Mouse (Mus musculus) kidney, adult 11 months (tissue): ENCODE data around the gene Tnfsfm13.

ENCODE experiments used
- DNase-seq: peaks from one replicate; pipeline ENCODE4 v3.0.0; 2022

Tnfsfm13 gene

DNA sequence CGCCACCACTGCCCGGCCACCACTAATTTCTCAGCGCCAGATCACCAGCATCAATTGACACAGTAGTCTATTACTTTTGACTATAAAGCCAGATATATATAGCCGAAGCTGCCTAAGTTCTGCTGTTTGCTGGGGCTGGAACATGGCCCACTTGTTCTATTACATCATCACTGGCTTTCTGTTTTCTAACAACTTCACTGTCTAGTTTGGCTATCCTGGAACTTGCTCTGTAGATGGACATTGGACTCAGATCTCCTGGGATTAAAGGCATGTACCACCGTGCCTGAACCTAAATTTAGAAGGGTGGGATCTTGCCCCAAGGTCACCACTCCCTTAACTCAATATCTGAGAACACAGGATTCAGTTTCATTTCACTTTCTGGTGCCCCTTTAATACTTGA is 50.0 kb downstream of the Tnfsfm13 start:
- no peak for DNase-seq

DNA sequence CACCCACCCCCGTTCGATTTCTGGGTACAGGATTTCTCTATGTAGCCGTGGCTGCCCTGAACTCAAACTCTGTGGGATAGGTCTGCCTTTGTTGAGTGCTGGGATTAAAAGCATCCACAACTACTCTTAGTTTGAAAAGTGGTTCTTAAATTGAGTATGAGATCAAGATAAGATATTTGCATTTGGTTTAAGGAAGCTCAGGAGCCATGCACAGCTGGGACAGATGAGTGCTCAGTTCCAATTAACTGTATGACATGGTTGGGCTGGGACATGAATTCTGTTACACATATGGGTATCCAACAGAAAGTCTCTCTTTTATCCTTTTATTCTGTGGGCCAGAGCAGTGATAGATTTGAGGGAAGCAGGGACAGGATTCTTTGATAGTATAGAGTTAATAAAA is 60.4 kb downstream of the Tnfsfm13 start:
- DNase-seq: no peak

DNA sequence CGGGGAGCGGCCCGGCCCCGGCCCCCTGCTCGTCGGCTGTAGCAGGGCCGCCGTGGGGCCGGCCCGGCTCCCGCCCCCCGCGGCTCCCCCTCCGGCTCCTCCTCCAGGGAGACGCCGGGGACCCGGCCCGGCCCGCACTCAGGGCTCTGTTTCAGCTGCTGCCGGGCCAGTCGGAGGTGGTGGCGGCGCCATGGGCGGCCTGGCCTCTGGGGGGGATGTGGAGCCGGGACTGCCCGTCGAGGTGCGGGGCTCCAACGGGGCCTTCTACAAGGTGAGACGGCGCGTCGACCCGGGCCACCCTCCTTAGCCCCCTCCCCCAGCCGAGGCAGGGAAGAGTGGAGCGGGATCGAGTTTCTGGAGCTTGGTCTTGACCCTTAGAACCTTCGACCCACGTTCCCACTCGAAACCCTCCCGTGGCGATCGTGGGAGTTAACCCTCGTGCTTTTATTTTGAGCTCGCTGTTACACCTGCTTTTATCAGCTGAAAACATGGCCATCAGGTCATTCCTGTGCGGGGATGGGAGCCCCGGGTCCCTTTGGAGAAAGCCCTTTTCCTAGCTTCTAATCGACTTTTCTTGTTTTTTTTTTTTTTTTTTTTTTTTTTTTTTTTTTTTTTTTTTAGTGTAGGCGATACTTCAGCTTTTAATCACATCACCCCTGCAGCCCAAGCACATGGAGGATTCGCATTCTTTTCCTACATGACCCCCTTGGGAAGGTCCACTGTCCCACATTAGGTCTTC is 62.6 kb downstream of the Tnfsfm13 start:
- no peak for DNase-seq
